Mouse (Mus musculus): ENCODE measurements at regions not wholly inside any gene's neighbourhood (a gene's known extent, or its start where the extent isn't known, plus 50 kb on each side); places are given as distances from the start of the nearest gene placed in this dataset.

DNA sequence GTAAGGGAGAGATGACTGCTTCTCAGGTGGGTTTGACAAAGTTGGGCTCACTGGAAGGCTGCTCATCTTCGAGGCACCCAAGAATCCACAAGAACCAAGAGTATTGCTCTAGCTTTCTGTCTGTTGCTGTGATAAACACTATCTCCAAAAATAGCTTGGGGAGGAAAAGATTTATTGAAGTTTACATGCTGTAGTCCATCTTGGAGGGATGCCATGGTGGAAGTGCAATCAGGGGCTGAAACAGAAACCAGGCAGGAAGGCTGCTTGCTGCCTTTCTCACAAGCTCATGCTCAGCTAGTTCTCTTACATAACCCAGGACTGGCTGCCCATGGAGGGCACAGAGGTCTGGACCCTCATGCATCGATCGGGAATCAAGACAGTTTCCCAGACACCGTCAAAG, 314.5 kb upstream of the Rbfox1 start:
- no peaks in the 10 kb centered on the region for H3K79me2 ChIP-seq (ENCODE audit: control insufficient read depth, insufficient read depth)

GRCm38 (mm10) chr16:5569101-5569500, 313.3 kb upstream of the Eef2kmt start:
- H3K79me2 ChIP-seq (ENCODE audit: control insufficient read depth, insufficient read depth) = no peaks in the 10 kb centered on the region
- no peak for TF ChIP-seq CTCF (IDR thresholded peaks at IDR 0.05; ENCODE audit: control insufficient read depth, insufficient read depth, insufficient read length)
- no peak for TF ChIP-seq FOSL1 (IDR thresholded peaks at IDR 0.05; ENCODE audit: insufficient read depth, low read length, poor library complexity, severe bottlenecking)
- no peak for TF ChIP-seq MYOG (IDR thresholded peaks at IDR 0.05; ENCODE audit: control insufficient read depth, extremely low read depth, insufficient read length)
- TF ChIP-seq CEBPB (IDR thresholded peaks at IDR 0.05; ENCODE audit: low read depth) = no peak
- no peak for TF ChIP-seq USF1 (IDR thresholded peaks at IDR 0.05; ENCODE audit: low read depth)
- TF ChIP-seq MAX (IDR thresholded peaks at IDR 0.05) = no peak
- TF ChIP-seq MYOD1 (IDR thresholded peaks at IDR 0.05; ENCODE audit: control insufficient read depth, insufficient read length, low read depth) = no peak
- H3K79me3 ChIP-seq (ENCODE audit: low read depth) = no peaks in the 10 kb centered on the region
- no peaks in the 10 kb centered on the region for H3K36me3 ChIP-seq (ENCODE audit: control insufficient read depth, insufficient read depth)
- H3K27me3 ChIP-seq (ENCODE audit: control insufficient read depth, insufficient read depth, insufficient read length) = no peaks in the 10 kb centered on the region
- H3K4me3 ChIP-seq (ENCODE audit: insufficient read depth, poor library complexity, severe bottlenecking) = no peak overlapping the region
- no peak overlapping the region for H3ac ChIP-seq (ENCODE audit: control insufficient read depth, insufficient read length, low read depth)

More for the DNA sequence above, 314.5 kb upstream of the Rbfox1 start:
- Histone ChIP-seq H3K4me3 (ENCODE audit: insufficient read depth, poor library complexity, severe bottlenecking) (no peak overlapping the region), H3K79me3 (ENCODE audit: low read depth) (no peaks in the 10 kb centered on the region), H3K27me3 (ENCODE audit: control insufficient read depth, insufficient read depth, insufficient read length) (no peaks in the 10 kb centered on the region), H3K36me3 (ENCODE audit: control insufficient read depth, insufficient read depth) (no peaks in the 10 kb centered on the region), H3ac (ENCODE audit: control insufficient read depth, insufficient read length, low read depth) (no peak overlapping the region)
- TF ChIP-seq FOSL1 (IDR thresholded peaks at IDR 0.05; ENCODE audit: insufficient read depth, low read length, poor library complexity, severe bottlenecking) (no peak), MYOG (IDR thresholded peaks at IDR 0.05; ENCODE audit: control insufficient read depth, extremely low read depth, insufficient read length) (no peak), CEBPB (IDR thresholded peaks at IDR 0.05; ENCODE audit: low read depth) (no peak), USF1 (IDR thresholded peaks at IDR 0.05; ENCODE audit: low read depth) (no peak), MYOD1 (IDR thresholded peaks at IDR 0.05; ENCODE audit: control insufficient read depth, insufficient read length, low read depth) (no peak), MAX (IDR thresholded peaks at IDR 0.05) (no peak), CTCF (IDR thresholded peaks at IDR 0.05; ENCODE audit: control insufficient read depth, insufficient read depth, insufficient read length) (no peak)

GRCm38 (mm10) chr16:5549026-5549425, 293.2 kb upstream of the Eef2kmt start:
- H3K79me3 ChIP-seq (ENCODE audit: low read depth) = no peaks in the 10 kb centered on the region
- H3K36me3 ChIP-seq (ENCODE audit: control insufficient read depth, insufficient read depth) = no peaks in the 10 kb centered on the region
- TF ChIP-seq USF1 (IDR thresholded peaks at IDR 0.05; ENCODE audit: low read depth) = no peak
- TF ChIP-seq CEBPB (IDR thresholded peaks at IDR 0.05; ENCODE audit: low read depth) = no peak
- no peak for TF ChIP-seq CTCF (IDR thresholded peaks at IDR 0.05; ENCODE audit: control insufficient read depth, insufficient read depth, insufficient read length)
- no peak for TF ChIP-seq MYOD1 (IDR thresholded peaks at IDR 0.05; ENCODE audit: control insufficient read depth, insufficient read length, low read depth)
- TF ChIP-seq MYOG (IDR thresholded peaks at IDR 0.05; ENCODE audit: control insufficient read depth, extremely low read depth, insufficient read length) = no peak
- no peak for TF ChIP-seq MAX (IDR thresholded peaks at IDR 0.05)
- no peak for TF ChIP-seq FOSL1 (IDR thresholded peaks at IDR 0.05; ENCODE audit: insufficient read depth, low read length, poor library complexity, severe bottlenecking)

DNA sequence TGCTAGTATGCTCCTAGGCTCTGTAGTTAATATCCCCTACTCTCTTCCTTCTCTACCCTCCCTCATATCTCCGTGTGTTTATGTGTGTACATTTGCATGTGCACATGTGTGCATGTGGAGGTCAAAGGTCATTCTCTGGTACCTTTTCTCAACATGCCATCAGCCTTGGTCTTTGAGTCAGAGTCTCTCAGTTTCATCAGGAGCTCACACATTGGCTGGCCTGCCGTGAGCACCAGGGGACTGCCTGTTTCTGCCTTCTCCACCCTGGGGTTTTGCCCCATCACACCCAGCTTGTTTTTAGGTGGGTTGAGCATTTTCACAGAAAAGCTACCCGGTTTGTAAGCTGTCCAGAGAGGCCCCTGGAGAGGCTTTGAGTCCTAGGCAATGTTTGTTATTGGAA, 292.8 kb upstream of the Eef2kmt start:
- no peaks in the 10 kb centered on the region for H3K79me2 ChIP-seq (ENCODE audit: control insufficient read depth, insufficient read depth)
- no peak overlapping the region for H3K4me3 ChIP-seq (ENCODE audit: insufficient read depth, poor library complexity, severe bottlenecking)
- no peaks in the 10 kb centered on the region for H3K79me3 ChIP-seq (ENCODE audit: low read depth)
- H3K27me3 ChIP-seq (ENCODE audit: control insufficient read depth, insufficient read depth, insufficient read length) = no peaks in the 10 kb centered on the region
- H3K36me3 ChIP-seq (ENCODE audit: control insufficient read depth, insufficient read depth) = no peaks in the 10 kb centered on the region
- TF ChIP-seq USF1 (IDR thresholded peaks at IDR 0.05; ENCODE audit: low read depth) (no peak), MYOD1 (IDR thresholded peaks at IDR 0.05; ENCODE audit: control insufficient read depth, insufficient read length, low read depth) (no peak), FOSL1 (IDR thresholded peaks at IDR 0.05; ENCODE audit: insufficient read depth, low read length, poor library complexity, severe bottlenecking) (no peak), CEBPB (IDR thresholded peaks at IDR 0.05; ENCODE audit: low read depth) (no peak), MYOG (IDR thresholded peaks at IDR 0.05; ENCODE audit: control insufficient read depth, extremely low read depth, insufficient read length) (no peak), CTCF (IDR thresholded peaks at IDR 0.05; ENCODE audit: control insufficient read depth, insufficient read depth, insufficient read length) (no peak), MAX (IDR thresholded peaks at IDR 0.05) (no peak)
- no peak overlapping the region for H3ac ChIP-seq (ENCODE audit: control insufficient read depth, insufficient read length, low read depth)

More at GRCm38 (mm10) chr16:5549026-5549425, 293.2 kb upstream of the Eef2kmt start:
- no peak overlapping the region for H3K4me3 ChIP-seq (ENCODE audit: insufficient read depth, poor library complexity, severe bottlenecking)
- no peaks in the 10 kb centered on the region for H3K27me3 ChIP-seq (ENCODE audit: control insufficient read depth, insufficient read depth, insufficient read length)
- H3K79me2 ChIP-seq (ENCODE audit: control insufficient read depth, insufficient read depth) = no peaks in the 10 kb centered on the region
- H3ac ChIP-seq (ENCODE audit: control insufficient read depth, insufficient read length, low read depth) = no peak overlapping the region

GRCm38 (mm10) chr16:5546808-5547207, 291.0 kb upstream of the Eef2kmt start:
- no peak overlapping the region for H3ac ChIP-seq (ENCODE audit: control insufficient read depth, insufficient read length, low read depth)
- H3K27me3 ChIP-seq (ENCODE audit: control insufficient read depth, insufficient read depth, insufficient read length) = no peaks in the 10 kb centered on the region
- H3K4me3 ChIP-seq (ENCODE audit: insufficient read depth, poor library complexity, severe bottlenecking) = no peak overlapping the region
- H3K36me3 ChIP-seq (ENCODE audit: control insufficient read depth, insufficient read depth) = no peaks in the 10 kb centered on the region
- TF ChIP-seq MAX (IDR thresholded peaks at IDR 0.05) = no peak
- no peaks in the 10 kb centered on the region for H3K79me3 ChIP-seq (ENCODE audit: low read depth)
- no peaks in the 10 kb centered on the region for H3K79me2 ChIP-seq (ENCODE audit: control insufficient read depth, insufficient read depth)

DNA sequence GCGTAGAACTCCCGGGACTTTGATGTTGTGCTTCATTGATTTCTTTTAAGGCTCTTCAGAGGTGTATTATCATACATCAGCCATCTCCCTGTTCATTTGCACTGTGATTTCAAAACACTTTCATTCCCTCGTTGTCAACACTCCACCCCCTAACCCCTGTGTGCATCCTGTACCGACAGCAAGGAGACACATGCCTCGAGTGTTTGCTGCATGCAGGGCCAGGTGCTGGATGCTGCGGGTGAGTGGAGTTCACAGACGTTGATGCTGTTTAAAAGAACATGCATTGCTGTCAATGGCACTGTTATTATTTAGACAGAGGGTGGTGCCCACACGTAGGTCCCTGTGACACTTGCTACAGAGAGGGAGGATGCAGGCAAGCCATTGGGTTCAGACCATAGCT, 290.0 kb upstream of the Eef2kmt start:
- Histone ChIP-seq H3K79me2 (ENCODE audit: control insufficient read depth, insufficient read depth) (no peaks in the 10 kb centered on the region), H3K27me3 (ENCODE audit: control insufficient read depth, insufficient read depth, insufficient read length) (no peaks in the 10 kb centered on the region), H3ac (ENCODE audit: control insufficient read depth, insufficient read length, low read depth) (no peak overlapping the region), H3K4me3 (ENCODE audit: insufficient read depth, poor library complexity, severe bottlenecking) (no peak overlapping the region), H3K36me3 (ENCODE audit: control insufficient read depth, insufficient read depth) (no peaks in the 10 kb centered on the region), H3K79me3 (ENCODE audit: low read depth) (no peaks in the 10 kb centered on the region)
- TF ChIP-seq CEBPB (IDR thresholded peaks at IDR 0.05; ENCODE audit: low read depth) (no peak), MAX (IDR thresholded peaks at IDR 0.05) (no peak), MYOD1 (IDR thresholded peaks at IDR 0.05; ENCODE audit: control insufficient read depth, insufficient read length, low read depth) (no peak), FOSL1 (IDR thresholded peaks at IDR 0.05; ENCODE audit: insufficient read depth, low read length, poor library complexity, severe bottlenecking) (no peak), MYOG (IDR thresholded peaks at IDR 0.05; ENCODE audit: control insufficient read depth, extremely low read depth, insufficient read length) (no peak), USF1 (IDR thresholded peaks at IDR 0.05; ENCODE audit: low read depth) (no peak), CTCF (IDR thresholded peaks at IDR 0.05; ENCODE audit: control insufficient read depth, insufficient read depth, insufficient read length) (no peak)
